Comparison of ENCODE assay signal across 7 mouse cellular contexts in the genomic region with DNA sequence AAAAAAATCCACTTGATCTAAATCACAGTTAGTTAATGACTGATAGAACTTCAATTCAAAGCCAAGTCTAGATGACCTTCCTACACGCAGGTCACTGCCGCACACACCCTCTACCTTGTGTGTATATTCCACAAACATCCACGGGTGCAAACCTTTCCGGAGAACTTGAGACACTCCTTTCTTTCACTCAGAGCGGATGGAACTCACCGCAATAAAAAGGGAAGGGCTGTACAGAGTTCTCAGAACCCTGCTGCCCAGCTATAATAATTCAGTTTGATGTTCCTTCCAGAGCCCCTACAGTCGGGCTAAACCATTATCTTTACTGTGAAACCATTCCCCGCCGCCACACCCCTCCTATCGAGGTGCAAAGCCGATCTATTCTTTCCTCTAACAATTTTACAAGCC. TPM values are rescaled to one million over a fixed set of nuclear protein-coding genes. Genes with fewer than 3 reads are reported as not detected.
DNase-seq lines count a peak whose midpoint lies in the region; ATAC-seq and TF ChIP-seq lines count a peak whose summit lies in the region.

No protein-coding gene starts in this region.

- TF ChIP-seq CTCF in ES-Bruce4 (IDR thresholded peaks at IDR 0.05; ENCODE audit: low read depth, low read length), result no peak

- no peaks in the 10 kb centered on the region for H3K27me3 ChIP-seq in ES-Bruce4 (ENCODE audit: control insufficient read depth, insufficient read depth, low read length, poor library complexity, severe bottlenecking)
- H3K27me3 ChIP-seq in forebrain, embryonic 14.5 days (replicated peaks; ENCODE audit: control insufficient read depth, insufficient read depth, low read length), result no peaks in the 10 kb centered on the region
- no peaks in the 10 kb centered on the region for H3K27me3 ChIP-seq in limb, embryonic 10.5 days (ENCODE audit: low read depth, poor library complexity, severe bottlenecking)

- peak overlapping the region; percentile 71 for H3K4me3 ChIP-seq in ES-Bruce4 (ENCODE audit: low read depth, low read length)
- peak overlapping the region; percentile 92 for H3K4me3 ChIP-seq in forebrain, embryonic 14.5 days (ENCODE audit: low read depth, low read length)
- peak overlapping the region; percentile 93 for H3K4me3 ChIP-seq in limb, embryonic 10.5 days

- H3K27ac ChIP-seq in ES-Bruce4 (ENCODE audit: insufficient read depth, low read length), result no peak overlapping the region
- H3K27ac ChIP-seq in forebrain, embryonic 14.5 days (ENCODE audit: low read depth, low read length), result no peak overlapping the region
- H3K27ac ChIP-seq in limb, embryonic 10.5 days, result peak overlapping the region; percentile 89

- H3K9me3 ChIP-seq in ES-Bruce4 (replicated peaks; ENCODE audit: control insufficient read depth, insufficient read depth, low read length, poor library complexity, severe bottlenecking), result no peaks in the 10 kb centered on the region
- H3K9me3 ChIP-seq in forebrain, embryonic 14.5 days (replicated peaks; ENCODE audit: control insufficient read depth, low read length), result no peaks in the 10 kb centered on the region
- no peaks in the 10 kb centered on the region for H3K9me3 ChIP-seq in limb, embryonic 10.5 days (replicated peaks)

- DNase-seq in CD4-positive helper T cell, adult 2 months (ENCODE audit: low read depth, low spot score), result peak; percentile 28
- DNase-seq in forebrain, embryonic 14.5 days (ENCODE audit: low spot score), result no peak
- no peak for DNase-seq in limb, embryonic 10.5 days (ENCODE audit: low spot score)
- peak; percentile 5 to 7 for DNase-seq in natural killer cell, adult 2 months (ENCODE audit: low spot score in 2 of 2)
- no peak for DNase-seq in adrenal gland, postnatal 14 days
- DNase-seq in cerebellum, adult 11-12 months, result no peak

- no peaks in the 10 kb centered on the region for H3K4me1 ChIP-seq in ES-Bruce4 (ENCODE audit: control insufficient read depth, insufficient read depth, low read length)
- peaks cover 11% of the 10 kb centered on the region for H3K4me1 ChIP-seq in forebrain, embryonic 14.5 days (ENCODE audit: control insufficient read depth, insufficient read depth, low read length)
- peaks cover 19% of the 10 kb centered on the region for H3K4me1 ChIP-seq in limb, embryonic 10.5 days

- peak overlapping the region; percentile 47 for H3K9ac ChIP-seq in ES-Bruce4 (ENCODE audit: low read depth, poor library complexity, severe bottlenecking)
- H3K9ac ChIP-seq in forebrain, embryonic 14.5 days (ENCODE audit: low read length), result peak overlapping the region; percentile 84

- peak overlapping the region; percentile 68 for H3K4me2 ChIP-seq in forebrain, embryonic 14.5 days (ENCODE audit: low read length)

- H3K36me3 ChIP-seq in ES-Bruce4 (ENCODE audit: control insufficient read depth, insufficient read depth, low read length, poor library complexity, severe bottlenecking), result no peaks in the 10 kb centered on the region
- H3K36me3 ChIP-seq in forebrain, embryonic 14.5 days (ENCODE audit: control insufficient read depth, insufficient read depth, low read length), result no peaks in the 10 kb centered on the region
- no peaks in the 10 kb centered on the region for H3K36me3 ChIP-seq in limb, embryonic 10.5 days

- ATAC-seq in forebrain, embryonic 14.5 days, result peak; percentile 21; the same call in 1 of the 2 replicates

- WGBS in forebrain, embryonic 14.5 days, result 15% methylated on average over 11 of the region's 11 CpGs
- WGBS in limb, embryonic 10.5 days, result 17% methylated on average over 11 of the region's 11 CpGs

- no peak for TF ChIP-seq POLR2A in ES-Bruce4 (IDR thresholded peaks at IDR 0.05; ENCODE audit: insufficient read depth, low read length)

- no peak for TF ChIP-seq EP300 in ES-Bruce4 (IDR thresholded peaks at IDR 0.05; ENCODE audit: insufficient read depth, low read depth, low read length)

RNA-seq across cellular contexts. Expression of gene Gne, which starts 12.2 kb away (rescaled TPM):
- 28.6 and 40.7 TPM in 2 replicates for polyA plus RNA-seq in ES-Bruce4 (2011; ENCODE audit: insufficient read depth, insufficient read length, low read depth, missing spikeins)
- 20.4 and 26.5 TPM in 2 replicates for polyA plus RNA-seq in forebrain, embryonic 14.5 days (2014; fragmentation: Nextera tagmentation; extraction: Ambion mirVana)
- polyA plus RNA-seq in limb, embryonic 10.5 days (2016; fragmentation: Nextera tagmentation; extraction: Ambion mirVana), result 22.7 and 25.3 TPM in 2 replicates
- 36.9 and 45.8 TPM in 2 replicates for total RNA-seq in adrenal gland, postnatal 14 days (2021)

Comparison
In these comparisons a context has a peak if more than half of its experiments do, and no peak if none do; other contexts are left out.
1. DNase-seq: peak in CD4-positive helper T cell, adult 2 months (single experiment) and natural killer cell, adult 2 months (2 of 2); none in forebrain, embryonic 14.5 days (single experiment), limb, embryonic 10.5 days (single experiment), adrenal gland, postnatal 14 days (single experiment) and cerebellum, adult 11-12 months (single experiment).
2. Peak in every context shown above with its lines, with median percentiles within 50 percentile points of each other: H3K4me3 ChIP-seq.